Mouse (Mus musculus) effector memory CD4-positive, alpha-beta T cell, adult 5 months (primary cell): ENCODE results near the gene Ireb2. TPM values are rescaled to one million over a fixed set of nuclear protein-coding genes. Genes with fewer than 3 reads are reported as not detected.

Experiments
- polyA plus RNA-seq: library from polyadenylated mRNA; unstranded; fragments of 100-300 nt; shearing (Covaris generic); gene quantifications from one replicate; pipeline ENCODE4 v1.2.1, GENCODE M21; 2017

The Ireb2 gene
- 15.2 TPM for polyA plus RNA-seq

GRCm38 (mm10) chr9:54863363-54864281 lies at the start of gene Ireb2:
Gene Ireb2 (plus strand): TSS chr9:54863789.

GRCm38 (mm10) chr9:54917010-54917677 lies 53.6 kb downstream of the Ireb2 start, which contains the start of gene Hykk:
Gene Hykk (plus strand): TSS chr9:54917283.

GRCm38 (mm10) chr9:54950575-54951321 lies 87.2 kb downstream of the Ireb2 start, which contains the start of the genes Psma4 and AY074887:
Gene Psma4 (plus strand): TSS chr9:54950790.
Gene AY074887 (minus strand): TSS chr9:54950998.

Other genes starting within 250 kb of the Ireb2 start
- gene Acsbg1, start 201.9 kb upstream of the Ireb2 start, polyA plus RNA-seq = 19.6 TPM
- gene Dnaja4, start 164.9 kb upstream of the Ireb2 start, polyA plus RNA-seq = 58.2 TPM
- gene Wdr61, start 129.3 kb upstream of the Ireb2 start, polyA plus RNA-seq = 58.7 TPM
- not detected for gene Crabp1, start 99.0 kb upstream of the Ireb2 start, polyA plus RNA-seq
- gene Hykk, start 53.5 kb downstream of the Ireb2 start, polyA plus RNA-seq = 0.34 TPM
- 115 TPM for gene Psma4, start 87.0 kb downstream of the Ireb2 start, polyA plus RNA-seq
- gene AY074887, start 87.2 kb downstream of the Ireb2 start, polyA plus RNA-seq = 0.67 TPM
- gene Chrna5, start 117.1 kb downstream of the Ireb2 start, polyA plus RNA-seq = not detected
- gene Chrna3, start 162.8 kb downstream of the Ireb2 start, polyA plus RNA-seq = 0.11 TPM
- not detected for gene Chrnb4, start 185.0 kb downstream of the Ireb2 start, polyA plus RNA-seq